Mouse (Mus musculus): ENCODE measurements around the gene Lrrc4b.

GRCm38 (mm10) chr7:44496771-44497109 lies 67.9 kb downstream of the Lrrc4b start:
- TF ChIP-seq CTCF (IDR thresholded peaks at IDR 0.05; ENCODE audit: low read depth) (no peak), EP300 (IDR thresholded peaks at IDR 0.05; ENCODE audit: low read depth) (0 out of 2 replicates have a peak, but pooled peaks have one; percentile 13)
